Mouse (Mus musculus) left cerebral cortex, adult 18-20 months (tissue): ENCODE data around the gene Serpinb9g. TPM values are rescaled to one million over a fixed set of nuclear protein-coding genes. Genes with fewer than 3 reads are reported as not detected.
"Not testable (repeated sequence)": the region's sequence is repeated elsewhere in the genome, so short reads cannot be mapped to it uniquely, and the experiment has no call there.

ENCODE experiments used
- DNase-seq, 2 experiments: peaks; one replicate each; pipeline ENCODE4 v3.0.0; 2021 to 2022; ENCODE audit warnings: low spot score in 2 of 2, mixed read lengths in 1 of 2
- long read RNA-seq, 2 experiments: library from polyadenylated mRNA; stranded (forward); transcript quantifications; one replicate each; pipeline ENCODE4 v2.0.0; 2021
- total RNA-seq, 2 experiments: library from RNA; stranded (reverse); gene quantifications; 2 replicates each; pipeline ENCODE4 v1.2.3; 2021

Gene Serpinb9g
- not detected for total RNA-seq
- long read RNA-seq, experiment 1 = 0 reads
- long read RNA-seq, experiment 2 = 0 reads

- DNase-seq = not testable (repeated sequence)
Observed at GRCm38 (mm10) chr13:33484490-33484889, at the start of gene Serpinb9g. TSS of gene Serpinb9g (plus strand) at chr13:33484790.

GRCm38 (mm10) chr13:33483872-33484271 is 718 bp upstream of the Serpinb9g start:
- DNase-seq = not testable (repeated sequence)

DNA sequence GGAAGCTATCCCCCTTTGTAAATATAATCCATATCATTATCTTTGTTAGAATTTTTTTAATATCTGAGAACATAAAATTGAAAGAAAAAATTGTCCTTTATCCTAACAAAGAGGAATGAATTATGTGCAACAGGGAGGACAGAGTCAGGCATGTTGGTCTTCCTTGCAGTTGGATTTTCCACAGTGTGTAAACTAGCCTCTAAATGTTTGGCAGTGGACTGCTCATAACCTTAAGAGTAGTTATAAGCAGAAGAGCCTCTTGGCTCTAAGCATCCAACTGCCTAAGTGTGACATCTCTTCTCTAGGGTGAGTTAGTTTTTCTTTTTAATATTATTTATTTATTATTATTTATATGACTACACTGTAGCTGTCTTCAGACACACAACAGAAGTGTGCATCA is 40.0 kb downstream of the Serpinb9g start:
- no peak for DNase-seq

- no peak for DNase-seq
Observed at GRCm38 (mm10) chr13:33532814-33533213, 48.2 kb downstream of the Serpinb9g start.

Other genes starting within 250 kb of the Serpinb9g start
- not detected for gene Serpinb9e, start 235.2 kb upstream of the Serpinb9g start, total RNA-seq
- not detected for gene Serpinb9f, start 160.7 kb upstream of the Serpinb9g start, total RNA-seq
- gene Gm11397, start 89.0 kb upstream of the Serpinb9g start, total RNA-seq = not detected
- not detected for gene Serpinb6d, start 176.6 kb downstream of the Serpinb9g start, total RNA-seq